Mouse (Mus musculus): ENCODE results near the gene Islr. TPM values are rescaled to one million over a fixed set of nuclear protein-coding genes. Genes with fewer than 3 reads are reported as not detected.

Islr gene
- total and polyA plus RNA-seq, 2 experiments: 1.4 to 7.7 TPM

GRCm38 (mm10) chr9:58200270-58201090 lies 3.6 kb downstream of the Islr start:
- Histone ChIP-seq H3K9ac (ENCODE audit: low read depth, low read length) (no peak overlapping the region), H3K4me1 (ENCODE audit: control insufficient read depth, insufficient read depth, low read length) (no peaks in the 10 kb centered on the region), H3K36me3 (ENCODE audit: control insufficient read depth, insufficient read depth, low read length) (no peaks in the 10 kb centered on the region), H3K4me3 (ENCODE audit: insufficient read depth, low read depth, low read length) (no peak overlapping the region), H3K27me3 (ENCODE audit: control insufficient read depth, insufficient read depth, low read length) (peaks cover 34% of the 10 kb centered on the region), H3K27ac (replicated peaks; ENCODE audit: insufficient read depth, low read depth, low read length) (no peak overlapping the region), H3K79me2 (ENCODE audit: control insufficient read depth, insufficient read depth, low read length) (no peaks in the 10 kb centered on the region)
- no peak for TF ChIP-seq POLR2A (IDR thresholded peaks at IDR 0.05; ENCODE audit: extremely low read depth, insufficient read depth, low read length)
- TF ChIP-seq CTCF (IDR thresholded peaks at IDR 0.05; ENCODE audit: low read depth, low read length): no peak
- 11% methylated on average over 11 of the region's 11 CpGs for WGBS
- DNase-seq (ENCODE audit: extremely low read depth, low read depth, low spot score): no peak

- no peak for DNase-seq (ENCODE audit: extremely low read depth, low read depth, low spot score)
- Histone ChIP-seq H3K36me3 (ENCODE audit: control insufficient read depth, insufficient read depth, low read length) (no peaks in the 10 kb centered on the region), H3K9ac (ENCODE audit: low read depth, low read length) (no peak overlapping the region), H3K27ac (replicated peaks; ENCODE audit: insufficient read depth, low read depth, low read length) (no peak overlapping the region), H3K4me1 (ENCODE audit: control insufficient read depth, insufficient read depth, low read length) (no peaks in the 10 kb centered on the region), H3K79me2 (ENCODE audit: control insufficient read depth, insufficient read depth, low read length) (no peaks in the 10 kb centered on the region), H3K27me3 (ENCODE audit: control insufficient read depth, insufficient read depth, low read length) (peaks cover 39% of the 10 kb centered on the region), H3K4me3 (ENCODE audit: insufficient read depth, low read depth, low read length) (no peak overlapping the region)
- WGBS: 3% methylated on average over 41 of the region's 41 CpGs
- TF ChIP-seq CTCF (IDR thresholded peaks at IDR 0.05; ENCODE audit: low read depth, low read length) (no peak), POLR2A (IDR thresholded peaks at IDR 0.05; ENCODE audit: extremely low read depth, insufficient read depth, low read length) (no peak)
Measured at GRCm38 (mm10) chr9:58199381-58200269, 4.5 kb downstream of the Islr start.

- H3K9ac ChIP-seq (ENCODE audit: low read depth, low read length): no peak overlapping the region
- TF ChIP-seq POLR2A (IDR thresholded peaks at IDR 0.05; ENCODE audit: extremely low read depth, insufficient read depth, low read length) (no peak), CTCF (IDR thresholded peaks at IDR 0.05; ENCODE audit: low read depth, low read length) (no peak)
- H3K4me3 ChIP-seq (ENCODE audit: insufficient read depth, low read depth, low read length): no peak overlapping the region
- 3% methylated on average over 38 of the region's 38 CpGs for WGBS
- DNase-seq (ENCODE audit: extremely low read depth, low read depth, low spot score): no peak
- no peak overlapping the region for H3K27ac ChIP-seq (replicated peaks; ENCODE audit: insufficient read depth, low read depth, low read length)
- no peaks in the 10 kb centered on the region for H3K79me2 ChIP-seq (ENCODE audit: control insufficient read depth, insufficient read depth, low read length)
- peaks cover 39% of the 10 kb centered on the region for H3K27me3 ChIP-seq (ENCODE audit: control insufficient read depth, insufficient read depth, low read length)
- no peaks in the 10 kb centered on the region for H3K36me3 ChIP-seq (ENCODE audit: control insufficient read depth, insufficient read depth, low read length)
- no peaks in the 10 kb centered on the region for H3K4me1 ChIP-seq (ENCODE audit: control insufficient read depth, insufficient read depth, low read length)
Measured at GRCm38 (mm10) chr9:58198801-58199371, 5.2 kb downstream of the Islr start.

GRCm38 (mm10) chr9:58197781-58198701 lies 6.1 kb downstream of the Islr start:
- H3K9ac ChIP-seq (ENCODE audit: low read depth, low read length): no peak overlapping the region
- no peak overlapping the region for H3K4me3 ChIP-seq (ENCODE audit: insufficient read depth, low read depth, low read length)
- DNase-seq (ENCODE audit: extremely low read depth, low read depth, low spot score): no peak
- 4% methylated on average over 58 of the region's 58 CpGs for WGBS
- H3K27me3 ChIP-seq (ENCODE audit: control insufficient read depth, insufficient read depth, low read length): peaks cover 33% of the 10 kb centered on the region
- H3K36me3 ChIP-seq (ENCODE audit: control insufficient read depth, insufficient read depth, low read length): no peaks in the 10 kb centered on the region
- no peak overlapping the region for H3K27ac ChIP-seq (replicated peaks; ENCODE audit: insufficient read depth, low read depth, low read length)
- peak; percentile 80 for TF ChIP-seq CTCF (IDR thresholded peaks at IDR 0.05; ENCODE audit: low read depth, low read length)
- TF ChIP-seq POLR2A (IDR thresholded peaks at IDR 0.05; ENCODE audit: extremely low read depth, insufficient read depth, low read length): no peak
- no peaks in the 10 kb centered on the region for H3K79me2 ChIP-seq (ENCODE audit: control insufficient read depth, insufficient read depth, low read length)
- H3K4me1 ChIP-seq (ENCODE audit: control insufficient read depth, insufficient read depth, low read length): no peaks in the 10 kb centered on the region

Measured in liver, adult 2 months (tissue).